Mouse (Mus musculus): ENCODE results near the gene Nmrk1. TPM values are rescaled to one million over a fixed set of nuclear protein-coding genes. Genes with fewer than 3 reads are reported as not detected.

The Nmrk1 gene
- polyA plus RNA-seq, 1 experiment from 2014 or later: 6.5 TPM

GRCm38 (mm10) chr19:18654330-18654729 is 22.6 kb downstream of the Nmrk1 start:
- H3K9me3 ChIP-seq (replicated peaks): no peaks in the 10 kb centered on the region
- no peak overlapping the region for H3K4me3 ChIP-seq
- 0 out of 2 replicates have a peak, but pooled peaks have one; percentile 27 for ATAC-seq (replicated peaks; ENCODE audit: insufficient number of reproducible peaks, insufficient read depth, low FRiP score, low read depth)
- no peaks in the 10 kb centered on the region for H3K36me3 ChIP-seq
- no peak overlapping the region for H3K9ac ChIP-seq
- no peaks in the 10 kb centered on the region for H3K27me3 ChIP-seq
- H3K4me2 ChIP-seq: no peak overlapping the region
- H3K4me1 ChIP-seq (replicated peaks): peaks cover 25% of the 10 kb centered on the region
- 77% methylated on average over 8 of the region's 8 CpGs for WGBS
- peak overlapping the region; percentile 53 for H3K27ac ChIP-seq

GRCm38 (mm10) chr19:18654984-18655383 is 23.2 kb downstream of the Nmrk1 start:
- H3K27me3 ChIP-seq: no peaks in the 10 kb centered on the region
- H3K36me3 ChIP-seq: no peaks in the 10 kb centered on the region
- peaks cover 25% of the 10 kb centered on the region for H3K4me1 ChIP-seq (replicated peaks)
- H3K4me2 ChIP-seq: no peak overlapping the region
- no peak overlapping the region for H3K9ac ChIP-seq
- no peaks in the 10 kb centered on the region for H3K9me3 ChIP-seq (replicated peaks)
- WGBS: 37% methylated on average over 5 of the region's 5 CpGs
- ATAC-seq (replicated peaks; ENCODE audit: insufficient number of reproducible peaks, insufficient read depth, low FRiP score, low read depth): no peak
- H3K27ac ChIP-seq: peak overlapping the region; percentile 61
- no peak overlapping the region for H3K4me3 ChIP-seq

- no peak for ATAC-seq (replicated peaks; ENCODE audit: insufficient number of reproducible peaks, insufficient read depth, low FRiP score, low read depth)
- Histone ChIP-seq H3K4me3 (no peak overlapping the region), H3K36me3 (no peaks in the 10 kb centered on the region), H3K9me3 (replicated peaks) (no peaks in the 10 kb centered on the region), H3K27me3 (no peaks in the 10 kb centered on the region), H3K9ac (no peak overlapping the region), H3K4me1 (replicated peaks) (peaks cover 23% of the 10 kb centered on the region), H3K4me2 (no peak overlapping the region), H3K27ac (no peak overlapping the region)
- WGBS: 81% methylated on average over 7 of the region's 7 CpGs
These were observed 24.2 kb downstream of the Nmrk1 start for GRCm38 (mm10) chr19:18655999-18656398.

GRCm38 (mm10) chr19:18658473-18658872 is 26.7 kb downstream of the Nmrk1 start:
- 70% methylated on average over 4 of the region's 4 CpGs for WGBS
- ATAC-seq (replicated peaks; ENCODE audit: insufficient number of reproducible peaks, insufficient read depth, low FRiP score, low read depth): no peak

GRCm38 (mm10) chr19:18659349-18659748 is 27.6 kb downstream of the Nmrk1 start:
- 50% methylated on average over 1 of the region's 1 CpGs for WGBS
- Histone ChIP-seq H3K4me3 (no peak overlapping the region), H3K4me1 (replicated peaks) (peaks cover 6% of the 10 kb centered on the region), H3K27me3 (no peaks in the 10 kb centered on the region), H3K9ac (no peak overlapping the region), H3K4me2 (no peak overlapping the region), H3K27ac (no peak overlapping the region), H3K36me3 (no peaks in the 10 kb centered on the region), H3K9me3 (replicated peaks) (no peaks in the 10 kb centered on the region)
- no peak for ATAC-seq (replicated peaks; ENCODE audit: insufficient number of reproducible peaks, insufficient read depth, low FRiP score, low read depth)

More at GRCm38 (mm10) chr19:18658473-18658872, 26.7 kb downstream of the Nmrk1 start:
- Histone ChIP-seq H3K4me3 (no peak overlapping the region), H3K27me3 (no peaks in the 10 kb centered on the region), H3K27ac (no peak overlapping the region), H3K4me1 (replicated peaks) (peaks cover 14% of the 10 kb centered on the region), H3K9me3 (replicated peaks) (no peaks in the 10 kb centered on the region), H3K36me3 (no peaks in the 10 kb centered on the region), H3K9ac (no peak overlapping the region), H3K4me2 (no peak overlapping the region)

- Histone ChIP-seq H3K9ac (no peak overlapping the region), H3K4me3 (no peak overlapping the region), H3K4me2 (no peak overlapping the region), H3K27ac (no peak overlapping the region), H3K9me3 (replicated peaks) (no peaks in the 10 kb centered on the region), H3K36me3 (no peaks in the 10 kb centered on the region), H3K27me3 (no peaks in the 10 kb centered on the region), H3K4me1 (replicated peaks) (no peaks in the 10 kb centered on the region)
- no peak for ATAC-seq (replicated peaks; ENCODE audit: insufficient number of reproducible peaks, insufficient read depth, low FRiP score, low read depth)
- WGBS: 82% methylated on average over 3 of the region's 3 CpGs
These were observed 28.7 kb downstream of the Nmrk1 start for GRCm38 (mm10) chr19:18660466-18660865.

- no peaks in the 10 kb centered on the region for H3K36me3 ChIP-seq
- H3K4me1 ChIP-seq (replicated peaks): no peaks in the 10 kb centered on the region
- no peak for ATAC-seq (replicated peaks; ENCODE audit: insufficient number of reproducible peaks, insufficient read depth, low FRiP score, low read depth)
- H3K27me3 ChIP-seq: no peaks in the 10 kb centered on the region
- no peak overlapping the region for H3K4me3 ChIP-seq
- 52% methylated on average over 1 of the region's 1 CpGs for whole genome bisulfite sequencing
- no peak overlapping the region for H3K9ac ChIP-seq
- H3K4me2 ChIP-seq: no peak overlapping the region
- H3K27ac ChIP-seq: no peak overlapping the region
- no peaks in the 10 kb centered on the region for H3K9me3 ChIP-seq (replicated peaks)
These were observed 29.9 kb downstream of the Nmrk1 start for GRCm38 (mm10) chr19:18661683-18662082.

GRCm38 (mm10) chr19:18663904-18664303 is 32.2 kb downstream of the Nmrk1 start:
- H3K4me1 ChIP-seq (replicated peaks): no peaks in the 10 kb centered on the region
- WGBS: 57% methylated on average over 2 of the region's 2 CpGs

GRCm38 (mm10) chr19:18666966-18667365 is 35.2 kb downstream of the Nmrk1 start:
- Histone ChIP-seq H3K4me2 (no peak overlapping the region), H3K9me3 (replicated peaks) (no peaks in the 10 kb centered on the region), H3K27me3 (no peaks in the 10 kb centered on the region), H3K4me3 (no peak overlapping the region), H3K4me1 (replicated peaks) (peaks cover 2% of the 10 kb centered on the region), H3K27ac (no peak overlapping the region), H3K36me3 (no peaks in the 10 kb centered on the region), H3K9ac (no peak overlapping the region)
- WGBS: 89% methylated on average over 7 of the region's 7 CpGs
- no peak for ATAC-seq (replicated peaks; ENCODE audit: insufficient number of reproducible peaks, insufficient read depth, low FRiP score, low read depth)

More at GRCm38 (mm10) chr19:18663904-18664303, 32.2 kb downstream of the Nmrk1 start:
- Histone ChIP-seq H3K4me3 (no peak overlapping the region), H3K27me3 (no peaks in the 10 kb centered on the region), H3K9ac (no peak overlapping the region), H3K27ac (no peak overlapping the region), H3K9me3 (replicated peaks) (no peaks in the 10 kb centered on the region), H3K4me2 (no peak overlapping the region), H3K36me3 (no peaks in the 10 kb centered on the region)
- no peak for ATAC-seq (replicated peaks; ENCODE audit: insufficient number of reproducible peaks, insufficient read depth, low FRiP score, low read depth)

GRCm38 (mm10) chr19:18669551-18669950 is 37.8 kb downstream of the Nmrk1 start:
- ATAC-seq (replicated peaks; ENCODE audit: insufficient number of reproducible peaks, insufficient read depth, low FRiP score, low read depth): no peak
- H3K27ac ChIP-seq: no peak overlapping the region
- H3K4me1 ChIP-seq (replicated peaks): peaks cover 19% of the 10 kb centered on the region
- H3K4me3 ChIP-seq: no peak overlapping the region
- H3K36me3 ChIP-seq: no peaks in the 10 kb centered on the region
- H3K4me2 ChIP-seq: no peak overlapping the region
- WGBS: 90% methylated on average over 7 of the region's 7 CpGs
- no peaks in the 10 kb centered on the region for H3K27me3 ChIP-seq
- H3K9me3 ChIP-seq (replicated peaks): no peaks in the 10 kb centered on the region
- H3K9ac ChIP-seq: no peak overlapping the region

- peak; percentile 99 for ATAC-seq (replicated peaks; ENCODE audit: insufficient number of reproducible peaks, insufficient read depth, low FRiP score, low read depth)
- no peaks in the 10 kb centered on the region for H3K9me3 ChIP-seq (replicated peaks)
- under 1% methylated on average over 47 of the region's 58 CpGs for WGBS
These were observed 38.9 kb downstream of the Nmrk1 start, which contains the start of gene Carnmt1 for GRCm38 (mm10) chr19:18670608-18671007. TSS of gene Carnmt1 (plus strand) at chr19:18670764.

GRCm38 (mm10) chr19:18671056-18671741 is 39.4 kb downstream of the Nmrk1 start:
- Histone ChIP-seq H3K9me3 (replicated peaks) (no peaks in the 10 kb centered on the region), H3K36me3 (no peaks in the 10 kb centered on the region), H3K9ac (peak overlapping the region; percentile 89), H3K4me3 (peak overlapping the region; percentile 93), H3K27ac (peak overlapping the region; percentile 90), H3K27me3 (no peaks in the 10 kb centered on the region), H3K4me1 (replicated peaks) (peaks cover 24% of the 10 kb centered on the region), H3K4me2 (peak overlapping the region; percentile 76)
- peak; percentile 68 for ATAC-seq (replicated peaks; ENCODE audit: insufficient number of reproducible peaks, insufficient read depth, low FRiP score, low read depth)
- WGBS: under 1% methylated on average over 50 of the region's 64 CpGs

More at GRCm38 (mm10) chr19:18670608-18671007, 38.9 kb downstream of the Nmrk1 start, which contains the start of gene Carnmt1:
- Histone ChIP-seq H3K36me3 (no peaks in the 10 kb centered on the region), H3K4me2 (peak within 1 kb of the TSS; percentile 76), H3K4me3 (peak within 1 kb of the TSS; percentile 93), H3K9ac (peak within 1 kb of the TSS; percentile 89), H3K4me1 (replicated peaks) (peaks cover 21% of the 10 kb centered on the region), H3K27me3 (no peaks in the 10 kb centered on the region), H3K27ac (peak within 1 kb of the TSS; percentile 90)

All from heart, embryonic 15.5 days (tissue).